Mouse (Mus musculus) heart, adult 2 months (tissue): ENCODE results near the gene Mthfd2.

Experiments used
- CTCF ChIP-seq: fragments of 200-600 bp; IDR thresholded peaks from 2 replicates; pipeline ENCODE4 v1.8.1; 2022; ENCODE audit warnings: antibody characterized with exemption, mild to moderate bottlenecking, moderate library complexity
- EP300 ChIP-seq: fragments of 200-500 bp; IDR thresholded peaks from 2 replicates; pipeline ENCODE4 v1.6.1; 2011; ENCODE audit warnings: low read depth, low read length, control low read depth; ENCODE audit not compliant: insufficient read depth
- POLR2A ChIP-seq: fragments of 200-500 bp; IDR thresholded peaks from 2 replicates; pipeline ENCODE4 v1.6.1; 2011; ENCODE audit warnings: mild to moderate bottlenecking, low read depth, low read length, control low read depth; ENCODE audit not compliant: insufficient read depth

- TF ChIP-seq CTCF: no peak
- no peak for TF ChIP-seq POLR2A
- no peak for TF ChIP-seq EP300
Observed at GRCm38 (mm10) chr6:83311206-83311605, 14.5 kb downstream of the Mthfd2 start.
